Mouse (Mus musculus) naive thymus-derived CD4-positive, alpha-beta T cell, adult 2 months (primary cell): ENCODE results near the gene Bmp2k.

Experiments
- DNase-seq: peaks from one replicate; pipeline ENCODE4 v3.0.0-alpha.2; 2011; ENCODE audit warnings: low read depth

Gene Bmp2k

GRCm38 (mm10) chr5:97099954-97100353 lies 102.5 kb downstream of the Bmp2k start:
- no peak for DNase-seq

DNA sequence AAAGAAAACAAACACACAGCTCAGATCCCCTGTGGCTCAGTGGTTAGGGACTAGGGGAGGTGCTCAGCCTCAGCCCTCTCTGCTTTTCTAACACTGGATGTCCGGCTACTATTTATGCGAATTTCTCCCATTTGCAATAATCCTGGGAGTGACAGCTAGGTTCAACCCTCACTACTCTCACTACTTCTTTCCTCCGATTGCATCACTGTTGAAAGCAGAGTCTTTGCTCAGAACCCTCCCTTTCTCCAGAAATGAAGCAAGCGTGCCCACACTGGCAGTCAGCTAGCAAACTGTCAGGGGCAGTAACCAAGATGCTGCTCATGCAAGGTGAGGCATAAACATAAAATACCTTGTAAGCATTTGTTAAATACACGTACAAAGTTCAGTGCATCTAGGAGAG lies 110.8 kb downstream of the Bmp2k start:
- no peak for DNase-seq

- DNase-seq = no peak
Observed at GRCm38 (mm10) chr5:97110133-97110532, 112.6 kb downstream of the Bmp2k start.

GRCm38 (mm10) chr5:97110697-97111096 lies 113.2 kb downstream of the Bmp2k start:
- peak; percentile 14 for DNase-seq

DNA sequence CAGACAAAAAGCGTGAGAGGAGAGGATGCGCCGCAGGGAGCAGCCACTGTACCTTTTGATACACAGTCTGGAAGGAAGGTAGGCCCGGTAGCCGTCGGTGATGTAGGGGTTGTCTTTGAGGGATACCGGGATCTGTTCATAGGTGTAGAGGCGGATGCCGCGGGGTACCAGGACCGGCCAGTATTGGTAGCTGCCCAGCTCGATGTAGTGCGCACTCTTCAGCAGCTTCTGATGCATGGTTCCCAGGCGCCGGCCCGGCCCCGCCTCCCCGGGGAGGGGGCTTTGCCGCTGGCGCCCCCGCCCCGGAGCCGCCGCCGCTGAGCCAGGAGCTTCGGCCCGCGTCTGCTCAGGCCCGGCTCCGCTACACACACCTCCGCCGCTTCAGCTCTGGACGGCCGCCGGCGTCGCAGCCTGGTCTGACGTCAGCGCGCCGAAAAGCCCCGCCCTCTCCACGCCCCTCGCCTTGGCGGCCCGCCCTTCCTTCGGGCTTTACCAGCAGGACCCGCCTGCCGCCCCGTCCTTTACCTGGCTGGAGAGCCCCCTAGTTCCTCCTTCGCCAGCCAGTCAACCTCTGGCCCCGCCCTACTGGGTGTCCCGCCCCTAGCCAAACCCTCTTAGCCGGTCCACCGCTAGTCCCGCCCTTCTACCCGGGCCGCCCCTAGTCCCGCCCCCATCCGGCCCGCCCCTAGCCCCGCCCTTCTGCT lies 113.9 kb downstream of the Bmp2k start, which contains the start of gene Paqr3:
Paqr3 (minus strand) TSS at position 390 of the 704 bp plus-strand sequence.
- DNase-seq = peak; percentile 91

DNA sequence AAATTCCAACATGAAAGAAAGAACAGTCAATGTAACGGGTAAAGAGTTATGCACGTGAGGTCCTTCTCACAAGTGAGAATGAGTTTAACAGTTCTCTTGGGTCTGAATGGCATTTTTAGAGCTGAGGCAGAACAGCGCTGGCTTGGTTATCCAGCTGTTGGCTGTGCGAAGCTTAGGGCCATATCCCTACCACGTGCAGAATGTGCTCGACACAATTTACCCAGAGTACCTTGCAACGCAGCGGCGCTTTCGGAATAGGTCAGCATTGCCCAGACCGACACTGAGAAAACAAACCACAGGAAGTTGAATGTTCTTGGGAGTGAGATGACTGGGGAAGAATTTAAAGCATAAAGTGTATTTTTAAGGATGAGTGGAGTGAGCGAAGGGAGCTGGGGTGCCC lies 127.5 kb downstream of the Bmp2k start:
- no peak for DNase-seq

DNA sequence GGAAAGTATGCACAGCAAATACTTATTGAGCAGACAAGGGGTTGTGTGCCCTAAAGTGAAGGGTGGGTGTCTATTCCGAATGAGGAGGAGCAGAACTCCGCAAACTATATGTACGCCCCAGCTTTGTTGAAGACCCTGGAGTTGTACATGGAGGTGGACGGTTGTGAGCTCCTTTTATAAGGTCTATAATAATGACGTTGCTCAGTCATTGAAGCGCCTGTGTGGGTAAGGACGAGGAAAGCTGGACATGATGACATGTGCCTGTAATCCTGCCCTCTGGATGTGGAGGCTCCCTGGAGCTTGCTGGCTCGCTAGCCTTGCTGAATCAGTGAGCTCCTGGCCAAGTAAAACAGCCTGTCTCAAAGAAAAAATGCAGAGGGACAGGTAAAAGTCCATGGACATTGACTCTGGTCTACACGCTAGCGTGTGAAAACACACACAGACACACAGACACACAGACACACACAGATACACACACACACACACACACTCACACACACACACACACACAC lies 128.0 kb downstream of the Bmp2k start:
- no peak for DNase-seq

DNA sequence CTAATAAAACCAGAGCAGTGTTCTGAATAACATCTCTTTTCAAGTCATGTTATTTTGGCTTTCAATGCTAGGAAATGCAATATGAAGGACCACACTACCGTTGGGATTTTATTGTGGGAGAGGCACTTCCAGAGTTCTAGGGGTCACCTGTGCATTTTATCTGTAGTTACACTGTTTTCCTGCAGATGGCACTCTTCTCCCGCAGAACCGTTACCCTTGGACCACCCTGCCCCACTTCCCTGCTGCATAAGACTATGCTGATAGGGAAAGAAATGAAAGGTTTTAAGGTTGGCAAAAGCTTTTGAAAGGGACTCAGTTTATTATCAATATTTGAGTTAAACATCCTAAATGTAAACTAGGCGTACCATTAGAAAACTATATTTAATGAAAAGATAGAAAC lies 128.5 kb downstream of the Bmp2k start:
- DNase-seq = peak; percentile 46

DNA sequence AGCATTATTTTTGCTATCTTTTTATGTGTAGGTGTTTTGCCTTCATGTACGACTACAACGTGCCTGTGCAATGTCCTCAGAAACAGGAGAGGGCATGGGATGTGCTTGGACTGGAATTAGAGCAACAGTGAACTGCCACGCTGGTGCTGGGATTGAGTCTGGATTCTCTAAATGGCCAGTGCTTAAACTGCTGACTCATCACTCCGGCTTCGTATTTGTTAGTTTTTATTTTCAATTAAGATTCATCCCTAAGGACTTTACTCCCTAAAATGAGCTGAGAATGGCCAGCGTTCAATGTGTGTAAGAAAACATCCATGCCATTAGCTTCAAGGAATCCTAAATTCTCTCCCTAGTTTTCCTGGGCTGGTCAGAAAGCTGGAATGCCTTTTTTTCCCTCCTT lies 129.8 kb downstream of the Bmp2k start:
- DNase-seq = no peak

DNA sequence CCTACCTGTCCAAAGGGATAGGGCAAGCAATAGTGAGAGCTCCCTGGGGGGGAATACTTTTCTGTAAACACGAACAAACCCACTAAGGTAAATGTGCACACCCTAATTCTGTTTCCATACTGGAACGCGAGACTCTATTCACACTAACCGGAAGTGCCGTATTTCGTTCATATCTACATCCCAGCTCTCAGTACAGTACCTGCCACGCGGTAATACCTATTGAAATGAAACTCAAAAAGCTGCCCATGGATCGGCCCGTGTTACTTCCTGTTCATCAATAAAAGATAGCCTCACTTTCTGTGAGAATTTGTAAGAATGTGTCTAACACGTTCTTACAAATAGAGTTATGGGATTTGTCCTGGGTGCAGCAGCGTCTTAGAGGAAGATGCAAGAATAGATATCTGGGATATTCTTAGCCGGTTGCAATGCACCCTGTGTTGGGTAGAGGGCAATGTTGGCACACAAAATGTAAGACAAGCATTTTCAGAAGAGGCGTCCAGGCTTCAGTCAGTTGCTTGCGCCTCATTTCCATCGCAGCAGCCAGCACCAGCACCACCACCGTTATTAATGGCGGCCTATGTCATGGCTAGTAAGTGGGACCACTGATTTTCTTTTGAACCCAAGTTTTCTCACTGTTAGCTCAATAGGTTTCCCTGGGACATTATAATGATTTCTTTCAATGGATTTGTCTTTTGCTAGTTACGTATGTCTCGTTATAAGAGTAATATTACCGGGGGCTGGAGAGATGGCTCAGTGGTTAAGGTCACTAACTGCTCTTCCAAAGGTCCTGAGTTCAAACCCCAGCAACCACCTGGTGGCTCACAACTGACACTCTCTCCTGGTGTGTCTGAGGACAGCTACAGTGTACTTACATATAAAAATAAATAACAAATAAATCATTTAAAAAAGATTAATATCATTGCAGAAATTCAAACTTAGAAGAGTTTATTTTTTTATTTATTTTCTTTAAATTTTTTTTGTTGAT lies 131.0 kb downstream of the Bmp2k start:
- DNase-seq = peak; percentile 52

- DNase-seq = no peak
Observed at GRCm38 (mm10) chr5:97129589-97129988, 132.1 kb downstream of the Bmp2k start.

GRCm38 (mm10) chr5:97135331-97135730 lies 137.8 kb downstream of the Bmp2k start:
- no peak for DNase-seq
